Mouse (Mus musculus) cerebellum, adult 18-20 months (tissue): ENCODE results near the gene Slc25a17.
A peak's percentile ranks its signal among the peaks of the same experiment; 100 is the strongest.

Experiments used
- DNase-seq, 2 experiments: peaks; one replicate each; pipeline ENCODE4 v3.0.0; 2021

The Slc25a17 gene

DNA sequence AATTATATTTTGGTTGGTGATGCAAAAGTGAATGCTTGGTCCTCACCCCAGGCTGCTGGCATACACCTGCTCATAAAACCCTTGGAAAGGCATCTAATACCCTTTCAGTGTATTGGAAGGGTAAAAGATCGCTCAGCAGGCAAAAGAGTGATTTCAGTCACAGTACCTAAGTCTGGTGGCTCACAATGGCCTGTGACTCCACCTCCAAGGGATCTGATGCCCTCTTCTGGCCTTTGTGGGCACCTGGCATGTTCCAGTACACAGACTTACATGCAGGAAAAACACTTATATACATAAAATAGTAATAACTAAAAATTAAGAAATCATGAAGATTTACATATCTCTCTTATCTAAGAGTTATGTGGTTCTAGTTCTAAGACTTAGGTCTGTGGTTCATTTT lies 8.0 kb downstream of the Slc25a17 start:
- DNase-seq = no peak

DNA sequence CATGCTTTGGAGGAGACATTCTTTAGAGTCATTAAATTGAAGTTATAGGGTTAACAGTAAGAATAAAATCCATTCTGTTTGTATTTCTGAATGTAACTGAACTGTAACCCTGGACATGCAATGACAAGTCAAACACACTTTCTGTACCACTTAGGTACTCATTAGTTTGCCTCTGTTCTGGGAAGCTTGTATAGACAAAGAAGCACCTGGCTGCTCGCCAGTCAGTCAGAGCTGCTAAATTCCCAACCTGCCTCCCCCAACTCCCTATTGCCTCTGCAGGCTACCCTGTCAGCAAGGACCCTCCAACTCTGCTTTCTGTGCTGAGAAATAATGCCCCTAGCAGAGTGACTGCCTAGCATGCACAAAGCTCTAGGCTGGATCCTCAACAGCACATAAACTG lies 10.2 kb downstream of the Slc25a17 start:
- no peak for DNase-seq

DNA sequence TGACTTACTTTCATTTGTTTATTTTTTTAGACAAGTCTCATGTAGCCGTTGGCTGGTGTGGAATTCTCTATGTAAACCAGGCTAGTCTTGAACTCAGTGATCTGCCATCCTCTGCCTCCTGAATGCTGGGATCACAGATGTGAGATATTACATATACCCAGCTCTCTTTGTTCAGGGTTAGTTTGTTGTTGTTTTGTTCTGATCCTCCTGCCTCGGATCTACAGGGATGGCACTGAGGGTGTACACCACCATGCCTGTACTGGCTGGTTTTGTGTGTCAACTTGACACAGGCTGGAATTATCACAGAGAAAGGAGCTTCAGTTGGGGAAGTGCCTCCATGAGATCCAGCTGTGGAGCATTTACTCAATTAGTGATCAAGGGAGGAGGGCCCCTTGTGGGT lies 12.2 kb downstream of the Slc25a17 start:
- DNase-seq = no peak

DNA sequence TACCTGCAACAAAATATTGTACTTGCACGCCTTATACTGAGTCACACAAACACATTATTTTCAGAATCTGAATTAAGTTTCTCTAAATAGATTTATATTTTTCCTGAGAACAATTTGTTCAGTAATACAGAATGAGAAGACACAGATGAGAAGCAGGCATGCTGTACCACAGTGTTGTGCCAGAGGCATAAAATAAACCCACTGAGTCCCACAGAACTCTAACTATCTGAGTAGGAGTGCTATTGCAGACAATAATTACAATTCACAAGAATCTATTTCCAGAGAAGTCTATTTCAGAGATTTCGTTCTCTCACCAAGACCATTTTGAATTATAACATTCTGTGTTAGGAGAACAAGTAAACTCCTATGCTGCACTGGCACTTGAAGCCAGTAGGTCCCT lies 13.1 kb downstream of the Slc25a17 start:
- no peak for DNase-seq

DNA sequence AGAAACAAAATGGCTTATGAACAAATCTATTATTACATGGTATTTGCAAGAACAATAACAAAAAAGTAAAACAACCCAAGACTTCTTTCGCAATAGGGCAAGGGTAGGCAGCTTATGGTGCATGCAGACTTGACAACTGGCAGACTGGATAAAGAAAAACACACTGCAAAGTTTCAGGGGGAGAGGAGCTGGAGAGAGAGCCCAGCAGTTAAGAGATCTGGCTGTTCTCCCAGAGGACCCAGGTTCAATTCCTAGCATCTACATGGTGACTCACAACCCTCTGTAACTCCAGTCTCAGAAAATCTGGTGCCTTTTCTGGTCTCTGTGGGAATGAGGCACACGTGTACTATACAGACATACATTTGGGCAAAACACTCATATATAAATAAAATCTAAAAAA lies 19.2 kb downstream of the Slc25a17 start:
- DNase-seq = no peak

DNA sequence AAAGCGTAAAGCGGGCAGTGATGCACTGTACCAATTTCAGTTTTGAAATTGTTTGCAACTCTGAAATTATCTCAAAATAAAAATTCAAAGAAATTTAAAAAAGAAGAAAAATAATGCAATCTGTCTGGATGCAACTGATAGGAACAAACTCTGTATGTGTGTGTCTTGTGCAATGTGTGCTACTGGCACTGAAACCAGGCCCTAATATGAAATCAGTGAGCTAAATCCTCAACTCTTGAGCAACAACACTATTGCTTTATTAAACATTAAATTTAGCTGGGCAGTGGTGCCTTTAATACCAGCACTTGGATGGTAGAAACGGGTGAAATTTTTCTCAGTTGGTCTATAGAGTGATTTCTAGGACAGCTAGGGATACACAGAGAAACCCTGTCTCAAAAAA lies 21.5 kb downstream of the Slc25a17 start:
- DNase-seq = no peak

DNA sequence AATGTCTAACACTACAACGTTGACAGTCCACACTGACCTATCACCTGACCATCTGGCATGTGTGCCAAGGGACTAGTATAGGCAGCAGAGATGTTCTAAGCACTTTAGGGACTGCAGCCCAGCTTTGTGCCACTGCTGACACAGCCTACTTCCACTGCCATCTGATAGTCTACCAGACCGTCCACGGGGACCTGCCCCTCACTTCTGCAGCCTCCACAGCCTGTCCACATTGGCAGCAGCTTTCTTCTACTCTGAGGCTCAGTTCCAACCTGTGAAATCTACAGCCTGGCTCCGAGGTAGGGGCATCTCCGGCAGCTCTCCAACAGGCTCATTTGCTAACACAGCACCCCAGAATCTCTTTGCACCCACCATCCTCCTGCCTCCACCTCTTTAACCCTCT lies 24.1 kb downstream of the Slc25a17 start:
- DNase-seq = peak; percentile 57 to 58

DNA sequence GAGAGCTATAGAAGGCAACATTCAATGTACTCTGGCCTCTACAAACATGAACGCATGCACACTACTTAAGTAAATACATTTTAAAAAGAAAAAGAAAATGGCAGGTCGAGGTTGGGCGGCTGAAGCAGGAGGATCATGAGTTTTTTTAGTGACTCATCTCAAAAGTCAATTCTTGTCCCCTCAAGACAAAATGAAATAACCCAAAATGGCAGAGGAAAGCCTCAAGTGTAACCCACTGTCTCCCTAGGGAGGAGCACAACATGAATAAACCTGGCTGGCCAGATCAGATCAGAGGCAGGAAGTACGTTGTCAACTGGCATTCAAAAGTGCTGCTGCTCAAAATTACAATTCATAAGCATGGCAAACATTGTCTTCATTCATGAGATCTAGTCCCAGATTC lies 28.1 kb downstream of the Slc25a17 start:
- no peak for DNase-seq

DNA sequence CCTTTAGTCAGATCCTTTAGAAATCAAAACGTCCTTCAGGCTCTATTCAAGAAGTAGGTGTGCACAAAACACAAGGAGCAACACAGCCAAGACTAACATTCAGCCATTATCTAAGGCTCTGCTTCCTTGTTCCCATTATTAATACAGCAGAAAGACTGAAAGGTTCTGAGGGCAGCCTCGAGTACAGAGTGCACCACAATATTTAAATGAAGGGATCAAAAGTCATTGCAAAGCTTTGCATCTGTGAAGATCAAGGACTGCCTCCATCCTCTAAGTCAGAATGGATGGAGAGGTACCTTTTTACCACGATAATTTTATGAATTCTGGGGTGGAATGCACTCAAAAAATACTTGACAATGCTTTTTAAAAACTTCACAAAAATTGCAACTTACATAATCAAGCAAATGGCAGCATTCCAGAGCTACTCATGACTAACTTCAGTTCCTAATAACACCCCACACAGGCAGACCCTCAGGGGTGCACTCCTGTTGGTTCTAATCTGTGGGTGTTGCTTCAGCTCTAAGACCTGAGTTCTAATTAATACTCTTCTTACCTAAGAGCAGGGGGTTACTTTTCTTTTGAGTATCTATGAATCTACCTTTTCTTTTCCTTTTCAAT lies 29.7 kb downstream of the Slc25a17 start:
- no peak for DNase-seq

DNA sequence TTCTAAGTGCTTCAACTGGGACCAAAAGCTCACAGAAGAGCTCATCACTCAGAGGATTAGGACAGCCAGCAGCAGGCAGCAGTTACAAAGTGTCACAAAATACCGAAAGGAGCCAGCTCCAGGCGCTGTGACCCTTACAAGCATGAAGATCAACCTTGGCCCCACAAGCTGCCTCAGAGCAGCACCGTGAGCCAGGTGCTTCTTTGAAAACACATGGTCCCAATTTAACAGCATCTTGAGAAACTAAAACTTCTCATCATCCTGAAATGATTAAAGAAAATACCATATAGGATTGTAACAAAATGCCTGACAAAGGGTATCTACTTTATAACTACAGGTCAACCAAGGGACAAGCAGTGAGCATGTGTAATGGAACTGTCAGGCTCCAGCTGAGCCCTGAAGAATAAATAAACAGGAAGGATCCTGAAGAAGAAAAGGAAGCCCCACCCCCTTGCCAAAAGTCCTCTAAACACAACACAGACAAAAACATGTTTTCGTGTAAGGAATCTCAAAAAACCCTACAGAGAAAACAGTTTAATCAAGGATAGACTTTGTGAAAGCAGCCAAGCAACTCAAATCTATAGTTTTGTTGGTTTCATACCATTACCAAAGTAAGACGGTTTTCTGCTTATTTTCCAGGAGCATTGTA lies 30.8 kb downstream of the Slc25a17 start:
- no peak for DNase-seq

DNA sequence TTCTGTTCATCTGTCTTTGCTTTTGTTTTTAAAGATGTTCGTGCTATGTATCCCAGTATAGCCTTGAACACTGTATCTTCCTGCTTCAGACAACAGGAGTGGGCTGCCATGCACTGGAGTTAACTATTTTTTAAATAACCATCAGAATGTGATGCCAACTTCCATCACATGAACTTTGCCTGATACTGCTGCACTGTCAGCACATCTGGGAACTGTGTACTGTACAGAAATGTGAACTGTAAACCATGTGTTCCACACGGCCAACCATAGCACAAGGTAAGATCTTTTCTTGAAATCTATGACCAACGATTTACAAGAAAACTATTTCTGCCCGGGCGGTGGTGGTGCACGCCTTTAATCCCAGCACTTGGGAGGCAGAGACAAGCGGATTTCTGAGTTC lies 33.1 kb downstream of the Slc25a17 start:
- no peak for DNase-seq

DNA sequence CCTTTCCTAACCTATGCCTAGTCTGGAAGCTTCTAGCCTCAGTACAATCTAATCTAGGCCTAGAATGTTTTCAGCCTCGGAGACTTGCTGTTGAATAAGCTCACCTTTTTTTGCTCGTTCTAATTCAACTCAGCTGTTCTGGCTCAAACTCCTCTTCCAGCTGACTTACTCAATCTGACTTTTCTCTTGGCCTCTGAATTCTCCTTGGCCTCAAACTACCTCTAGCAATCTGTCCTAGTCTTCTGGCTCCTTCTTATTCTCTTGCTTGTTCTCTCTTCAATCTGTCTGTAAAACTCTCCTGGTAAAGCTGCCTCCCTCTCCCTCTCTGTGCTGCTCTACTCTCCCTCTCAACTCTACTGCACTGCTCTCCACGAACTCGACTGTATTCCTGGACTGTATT lies 35.6 kb downstream of the Slc25a17 start:
- no peak for DNase-seq

DNA sequence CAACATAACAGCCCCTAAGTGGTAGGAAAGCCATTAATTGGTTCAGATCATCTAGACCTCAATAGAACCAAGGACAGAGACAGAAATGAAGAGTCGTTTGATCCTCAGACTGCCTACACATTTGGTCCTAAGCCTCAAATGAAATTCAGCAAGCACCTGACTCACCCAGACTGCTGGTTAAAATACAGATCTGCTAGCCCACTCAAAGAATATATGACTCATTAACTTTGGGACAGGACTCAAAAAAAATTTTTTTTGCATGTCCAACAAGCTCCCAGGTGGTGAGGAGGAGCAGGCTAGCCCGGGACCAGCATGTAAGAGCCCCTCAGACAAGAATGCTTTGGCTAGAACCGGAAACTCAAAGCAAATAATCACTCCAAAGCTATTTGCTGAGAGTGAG lies 40.5 kb downstream of the Slc25a17 start:
- DNase-seq = no peak

DNA sequence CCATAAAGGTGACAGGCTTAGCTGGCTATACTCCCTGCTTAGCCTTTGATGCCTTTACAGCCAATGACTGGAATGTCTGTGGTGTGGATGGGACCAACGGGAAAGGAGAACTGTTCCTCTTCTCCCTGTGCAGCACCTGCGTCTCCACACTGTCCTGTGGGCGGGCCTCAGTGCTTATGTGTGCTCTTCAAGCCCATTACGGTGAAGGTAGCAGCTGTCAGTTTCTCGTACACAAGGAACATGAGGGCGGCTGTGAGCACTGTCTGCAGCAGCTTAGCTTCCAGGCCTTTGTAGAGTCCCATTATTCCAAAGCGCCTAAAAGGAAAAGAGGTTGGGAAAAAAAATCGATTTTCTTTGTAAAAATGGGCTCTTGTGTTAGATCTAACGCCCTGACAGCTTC lies 41.1 kb downstream of the Slc25a17 start:
- no peak for DNase-seq

DNA sequence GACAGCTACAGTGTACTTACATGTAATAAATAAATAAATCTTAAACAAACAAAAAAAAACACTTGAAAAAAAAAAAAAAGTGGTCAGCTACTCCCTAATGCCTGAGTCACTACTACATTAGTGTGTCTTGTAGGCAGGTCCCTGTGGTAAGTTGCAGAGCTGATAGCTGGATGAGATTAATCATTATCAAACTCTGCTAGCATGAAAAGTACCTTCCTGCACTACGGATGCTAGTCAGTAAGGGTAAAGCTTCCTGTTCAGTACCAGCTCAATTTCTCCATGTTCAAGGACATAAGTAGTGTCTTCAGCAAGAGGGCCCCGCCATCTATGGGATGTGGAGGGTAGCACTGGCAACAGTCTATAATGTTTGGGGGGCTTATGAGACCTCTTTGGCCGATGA lies 46.7 kb downstream of the Slc25a17 start:
- DNase-seq = no peak

DNA sequence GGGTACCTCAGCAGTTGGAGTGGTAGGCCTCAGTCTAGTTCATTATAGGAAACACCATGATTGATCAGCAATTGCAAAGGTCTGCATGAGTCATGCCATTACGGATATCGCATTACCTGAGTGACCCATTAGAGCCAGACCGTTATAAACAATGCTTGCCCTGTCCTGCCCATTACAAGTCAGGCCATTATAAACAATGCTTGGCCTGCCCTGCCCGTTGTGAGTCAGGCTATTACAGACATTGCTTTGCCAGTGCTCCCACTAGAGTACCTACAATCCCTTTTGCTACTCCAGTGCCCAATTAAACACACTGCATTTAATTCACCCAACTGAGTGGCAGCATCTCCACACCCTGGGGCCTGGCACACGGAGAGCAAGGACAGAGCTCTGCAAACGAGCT lies 49.6 kb downstream of the Slc25a17 start:
- no peak for DNase-seq

DNA sequence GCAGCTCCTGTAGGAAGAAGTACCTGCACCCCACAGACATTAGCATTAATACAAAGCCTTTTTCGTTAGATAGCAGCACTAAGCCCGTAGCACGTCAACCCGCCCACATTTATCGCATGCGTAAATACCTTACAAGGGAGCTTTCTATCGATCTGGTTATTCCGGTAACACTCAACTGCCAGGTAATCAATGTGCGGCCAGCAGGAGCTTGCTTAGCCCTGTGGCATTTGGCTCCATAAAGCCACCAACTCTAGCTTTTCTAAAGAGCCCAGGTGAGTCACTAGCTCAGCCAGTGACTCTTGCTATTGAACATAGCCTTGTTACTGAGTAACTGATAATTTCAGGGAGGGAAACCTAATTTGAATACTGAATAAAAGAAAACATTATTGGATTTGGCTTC lies 50.3 kb downstream of the Slc25a17 start:
- DNase-seq = no peak

DNA sequence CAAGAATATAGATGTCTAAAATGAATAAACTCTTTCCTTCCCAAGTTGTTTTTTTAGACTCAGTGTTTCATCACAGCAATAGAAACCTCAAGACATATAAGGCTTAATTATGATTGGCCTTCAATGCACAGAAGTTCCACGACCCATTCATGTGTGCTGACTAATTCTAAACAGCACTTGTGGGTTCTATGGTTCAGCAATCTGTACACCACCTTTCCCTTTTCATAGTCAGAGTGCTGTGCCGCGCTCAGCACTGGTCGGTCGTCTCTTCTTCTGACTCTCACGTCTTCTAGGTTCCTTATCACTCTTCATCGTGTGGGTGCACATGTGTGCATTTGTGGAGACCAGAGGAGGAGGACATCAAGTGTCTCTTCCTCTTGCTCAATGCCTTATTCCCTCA lies 52.6 kb downstream of the Slc25a17 start:
- no peak for DNase-seq

DNA sequence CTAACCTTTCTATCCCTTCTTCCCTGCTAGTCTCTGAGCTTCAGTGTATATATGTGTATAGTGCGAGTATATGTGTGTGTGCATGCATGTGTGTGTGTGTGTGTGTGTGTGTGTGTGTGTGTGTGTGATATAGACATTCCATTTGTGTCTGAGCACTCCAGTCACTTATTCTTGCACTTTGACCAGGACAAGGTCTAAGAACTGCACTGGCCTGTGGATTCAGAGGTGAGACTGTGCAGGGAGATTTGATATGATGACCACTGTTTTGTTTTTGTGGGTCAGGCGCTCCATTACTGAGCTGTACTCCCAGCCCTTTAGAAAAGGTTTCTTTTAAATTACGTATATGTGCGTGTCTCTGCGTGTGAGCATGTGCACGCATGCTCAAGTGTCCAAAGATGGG lies 54.1 kb downstream of the Slc25a17 start:
- DNase-seq = no peak

DNA sequence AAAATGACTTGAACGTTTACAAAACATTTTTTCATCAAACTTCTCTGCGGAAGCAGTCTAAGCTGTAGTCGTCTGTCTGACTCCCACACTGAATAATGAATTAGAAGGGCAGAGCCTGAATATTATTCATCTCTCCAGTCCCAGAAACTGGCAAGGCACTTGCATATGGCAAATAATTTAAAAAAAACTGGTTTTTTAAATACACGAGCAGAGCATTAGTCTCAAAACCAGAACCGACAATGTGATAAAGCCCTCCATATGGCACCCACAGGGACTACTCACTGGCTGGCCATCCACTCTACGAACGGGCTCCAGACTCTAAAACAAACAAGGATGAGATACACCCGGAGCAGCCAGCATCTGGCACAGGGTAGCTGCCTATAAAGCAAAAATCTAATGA lies 55.6 kb downstream of the Slc25a17 start:
- DNase-seq = no peak

DNA sequence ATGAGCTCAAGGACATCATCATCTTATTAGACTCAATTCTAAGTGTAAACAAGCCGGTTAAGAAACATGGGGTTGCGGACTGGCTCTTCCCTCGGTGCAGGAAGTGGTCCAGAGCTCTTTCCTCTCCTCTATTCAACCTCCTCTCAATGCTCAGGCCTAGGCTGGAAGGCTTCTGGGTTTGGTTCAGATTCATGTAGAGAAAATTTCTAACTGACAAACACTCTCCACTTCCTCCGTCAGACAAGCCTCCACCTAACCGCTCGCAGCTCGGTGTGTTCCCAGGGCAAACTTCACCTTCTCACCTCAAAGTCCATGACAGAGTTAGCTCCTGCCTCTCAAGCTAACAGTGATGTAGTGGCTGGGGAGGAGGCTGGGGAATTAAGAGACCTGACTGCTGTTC lies 56.6 kb downstream of the Slc25a17 start:
- no peak for DNase-seq

DNA sequence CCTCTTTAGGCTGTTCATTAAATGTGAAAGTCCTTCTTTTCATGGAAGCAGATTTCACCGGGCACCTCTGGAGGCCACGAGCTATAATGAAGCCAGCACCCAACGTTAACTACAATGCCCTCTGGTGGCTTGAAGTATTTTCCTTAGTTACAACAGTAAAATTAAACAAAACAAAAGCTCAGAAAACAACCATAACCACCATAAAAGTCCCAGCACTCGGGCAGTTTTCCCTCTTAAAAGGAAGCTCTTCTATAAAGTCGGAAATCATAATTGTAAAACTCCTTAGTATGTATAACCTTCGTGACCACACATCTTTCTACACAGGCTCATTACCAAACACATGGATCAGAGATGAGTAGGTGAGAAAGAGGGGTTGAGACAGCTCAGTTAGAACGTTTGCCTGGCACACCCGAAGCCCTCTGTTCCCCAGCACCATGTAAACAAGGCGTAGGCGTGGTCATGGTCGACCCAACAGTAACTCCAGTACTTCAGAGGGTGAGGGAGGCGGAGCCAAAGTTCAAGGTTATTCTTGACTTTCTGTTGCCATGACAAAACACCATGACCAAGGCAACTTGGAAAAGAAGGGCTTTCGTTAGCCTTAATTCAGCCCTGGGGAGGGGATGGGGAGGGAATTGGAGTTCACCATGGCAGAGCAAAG lies 58.3 kb downstream of the Slc25a17 start:
- peak in 1 of 2 experiments; percentile 6 for DNase-seq

DNA sequence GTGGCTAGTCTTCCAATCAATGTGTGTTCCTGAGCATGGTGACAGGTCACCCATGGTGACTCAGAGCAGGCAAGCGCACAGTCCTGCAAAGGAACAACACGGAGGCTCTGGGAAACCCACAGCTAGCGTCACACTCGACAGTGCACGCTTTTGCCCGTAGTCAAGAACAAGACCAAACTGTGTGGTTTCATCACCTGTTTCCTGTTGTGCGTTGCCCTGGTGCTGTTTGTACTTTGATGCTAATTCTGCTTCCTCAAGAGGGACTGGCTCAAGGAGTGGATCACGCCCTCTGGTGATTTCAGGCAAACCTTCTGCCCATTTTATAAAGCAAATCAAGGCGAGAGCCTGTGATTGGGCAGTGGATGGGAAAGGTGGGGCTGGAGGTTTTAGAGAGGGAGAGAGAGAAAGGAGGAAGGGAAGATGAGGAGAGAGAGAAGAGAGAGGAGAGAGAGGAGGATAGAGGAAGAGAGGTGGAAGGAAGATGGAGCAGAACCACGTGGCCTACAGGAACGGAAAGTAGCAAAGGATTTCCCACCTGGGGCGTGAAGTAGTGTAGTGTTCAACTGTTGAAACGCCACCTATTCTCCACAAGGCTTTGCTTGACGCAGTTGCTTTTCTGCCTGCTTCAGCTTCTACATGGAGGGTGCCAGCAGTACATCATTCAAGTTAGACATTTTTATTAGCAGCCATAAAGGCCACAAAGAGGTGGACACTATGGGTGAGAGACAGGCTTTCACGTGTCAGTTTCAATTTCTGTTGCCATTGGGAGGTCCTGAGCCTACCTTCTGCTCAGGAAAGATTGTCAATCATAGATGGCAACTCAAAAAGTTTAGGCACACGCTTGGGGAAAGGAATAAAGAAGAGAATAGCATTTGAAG lies 59.2 kb downstream of the Slc25a17 start:
- no peak for DNase-seq
